Mouse (Mus musculus) mesoderm, embryonic 11.5 days (tissue): ENCODE results near the gene Sh3bgrl2.

Experiments used
- DNase-seq: peaks from one replicate; pipeline ENCODE4 v3.0.0-alpha.2; 2012; ENCODE audit warnings: low read depth, low spot score

The Sh3bgrl2 gene

GRCm38 (mm10) chr9:83556780-83557771 lies 8.9 kb downstream of the Sh3bgrl2 start:
- no peak for DNase-seq

DNA sequence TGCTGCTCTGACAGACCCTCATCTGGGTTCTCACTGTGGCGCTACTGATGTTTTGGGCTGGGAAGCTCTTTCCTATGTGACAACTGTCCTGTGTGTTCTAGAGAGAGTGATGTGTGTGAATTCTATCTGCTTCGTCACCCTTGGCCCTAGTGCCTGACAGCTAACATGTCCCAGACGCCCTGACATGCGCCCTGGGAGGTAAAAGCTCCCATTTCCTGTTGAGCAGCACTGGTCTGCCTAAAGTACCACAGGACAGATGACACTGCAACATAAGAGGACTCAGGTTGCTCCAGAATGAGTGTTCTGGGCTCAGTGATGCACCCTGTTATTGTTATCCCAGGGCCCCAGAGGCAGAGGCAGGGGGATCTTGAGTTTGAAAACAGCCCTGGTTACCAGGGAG lies 12.5 kb downstream of the Sh3bgrl2 start:
- DNase-seq: no peak

DNA sequence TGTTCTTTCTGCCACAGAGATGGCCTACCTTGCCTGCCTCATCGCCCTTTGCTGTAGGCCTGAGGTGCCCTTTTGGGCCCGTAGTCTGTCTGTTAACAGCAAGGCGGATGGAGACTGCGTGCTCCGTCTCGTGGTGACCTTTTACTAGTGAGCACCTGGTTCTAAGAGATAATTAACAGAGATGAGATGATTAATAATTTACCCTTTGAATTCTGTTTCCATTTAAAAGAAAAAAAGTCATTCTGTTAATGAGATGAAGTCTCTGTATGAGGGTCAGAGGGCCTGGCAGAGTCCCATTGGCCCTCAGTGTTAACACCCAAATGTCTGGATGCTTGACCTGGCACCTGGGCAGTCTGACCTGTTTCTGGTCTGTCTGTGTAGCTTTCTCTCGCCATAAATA lies 14.8 kb downstream of the Sh3bgrl2 start:
- no peak for DNase-seq

DNA sequence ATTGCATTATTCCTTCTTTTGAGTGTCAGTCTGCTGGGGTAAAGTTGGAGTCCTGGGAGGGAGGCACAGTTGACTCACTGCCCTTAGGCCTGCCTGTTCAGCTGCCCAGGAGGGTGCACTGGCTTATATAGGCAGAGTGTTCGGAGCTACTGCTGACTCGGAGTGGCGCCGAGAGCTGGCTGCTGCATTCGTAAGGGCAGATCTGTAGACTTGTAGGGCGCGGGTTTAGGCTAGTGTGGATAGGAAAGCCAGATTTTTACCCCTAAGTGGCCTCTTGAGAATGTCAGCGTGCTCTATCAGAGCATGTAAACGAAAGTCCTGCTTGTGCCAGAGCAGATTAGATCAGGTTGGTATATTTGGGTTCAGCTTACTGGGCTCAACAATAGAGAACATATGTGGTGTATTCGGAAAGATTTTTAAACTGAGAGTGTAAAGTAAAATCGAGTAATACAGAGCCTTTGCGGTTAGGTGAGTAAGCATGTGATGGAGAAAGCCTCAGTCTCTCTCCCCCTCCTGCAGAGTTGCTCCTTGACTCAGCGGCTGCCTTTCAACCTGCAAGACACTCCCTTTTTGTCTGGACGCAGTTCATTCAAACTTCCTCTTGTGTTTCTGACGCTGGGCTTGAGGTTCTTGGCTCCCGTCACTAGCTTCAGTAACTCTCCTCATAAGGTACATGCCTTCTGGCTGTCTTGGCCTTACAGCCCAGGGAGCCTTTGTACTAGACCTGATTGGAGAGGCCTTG lies 15.9 kb downstream of the Sh3bgrl2 start:
- DNase-seq: no peak

DNA sequence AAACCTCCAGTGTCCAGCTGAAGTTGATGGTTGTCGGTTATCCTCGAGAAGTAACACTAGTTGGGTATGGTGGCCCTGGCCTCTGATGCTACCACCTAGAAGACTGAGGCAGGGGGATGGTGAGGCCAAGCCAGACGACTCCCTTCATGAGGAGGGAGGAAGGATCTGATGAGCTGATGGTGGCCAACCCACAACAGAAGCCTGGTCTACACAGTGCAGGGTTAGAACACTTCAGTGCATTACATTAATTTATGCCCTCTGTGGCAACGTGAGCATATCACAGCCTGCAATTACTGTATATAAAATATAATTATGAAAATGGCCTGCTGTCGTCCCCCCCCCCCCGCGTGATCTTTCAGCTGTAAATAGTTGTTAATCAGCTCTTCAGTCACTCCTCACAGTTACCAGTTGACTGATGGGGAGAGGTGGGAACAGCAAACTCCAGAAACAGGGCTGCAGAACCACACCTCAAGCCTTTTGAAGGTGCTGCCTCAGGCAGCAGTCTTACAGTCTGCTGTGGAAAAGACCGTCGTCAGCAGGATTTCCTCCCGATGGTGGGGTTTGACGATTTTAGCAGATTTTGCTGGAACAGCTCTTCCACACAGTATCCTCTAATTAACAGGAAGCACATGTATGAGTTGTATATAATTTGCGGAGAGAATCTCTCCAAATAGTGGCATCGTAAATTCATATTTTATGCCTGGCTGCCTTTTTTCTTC lies 17.0 kb downstream of the Sh3bgrl2 start:
- no peak for DNase-seq

GRCm38 (mm10) chr9:83566141-83566540 lies 18.0 kb downstream of the Sh3bgrl2 start:
- DNase-seq: no peak

DNA sequence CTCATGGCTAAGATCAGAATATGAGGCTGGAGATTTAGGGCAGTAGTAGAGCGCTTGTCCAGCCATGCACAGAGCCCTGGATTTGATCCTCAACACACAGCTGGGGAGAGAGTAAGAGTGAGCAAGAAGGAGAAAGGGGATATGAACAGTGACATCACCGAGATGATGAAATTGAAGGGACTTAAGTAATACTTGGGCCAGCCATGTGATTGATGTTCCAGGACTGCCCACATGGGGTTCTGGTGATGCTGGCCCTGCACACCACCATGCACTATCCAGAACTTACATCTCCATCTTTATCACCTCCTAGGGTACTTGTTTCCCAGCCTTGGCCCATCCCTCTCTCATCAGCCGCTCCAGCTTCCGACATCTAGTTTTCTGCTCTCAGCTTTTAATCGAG lies 20.0 kb downstream of the Sh3bgrl2 start:
- no peak for DNase-seq

DNA sequence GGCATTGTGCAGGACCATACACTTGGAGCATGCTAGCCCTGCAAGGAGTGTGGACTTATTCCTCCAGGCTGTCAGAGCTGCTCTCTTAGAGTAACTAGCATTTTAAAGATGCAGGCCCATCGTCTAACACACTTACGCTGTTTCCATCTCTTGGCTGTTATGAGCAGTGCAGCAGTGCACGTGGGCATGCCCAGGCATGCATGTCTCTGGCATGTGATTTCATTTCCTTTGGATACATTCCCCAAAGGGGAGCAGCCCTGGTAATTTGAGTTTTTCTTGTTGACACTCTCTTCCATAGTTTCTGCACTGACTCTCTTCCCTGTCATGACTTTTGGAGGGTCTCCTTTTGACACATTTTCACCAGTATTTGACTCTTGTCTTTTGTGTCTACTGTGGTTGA lies 20.8 kb downstream of the Sh3bgrl2 start:
- DNase-seq: no peak

GRCm38 (mm10) chr9:83569898-83570297 lies 21.8 kb downstream of the Sh3bgrl2 start:
- no peak for DNase-seq

GRCm38 (mm10) chr9:83571315-83571714 lies 23.2 kb downstream of the Sh3bgrl2 start:
- no peak for DNase-seq

- DNase-seq: no peak
These were observed 24.2 kb downstream of the Sh3bgrl2 start for GRCm38 (mm10) chr9:83572326-83572725.

- no peak for DNase-seq
These were observed 24.7 kb downstream of the Sh3bgrl2 start for GRCm38 (mm10) chr9:83572870-83573269.

- no peak for DNase-seq
These were observed 25.5 kb downstream of the Sh3bgrl2 start for GRCm38 (mm10) chr9:83573588-83573987.

GRCm38 (mm10) chr9:83575403-83575802 lies 27.3 kb downstream of the Sh3bgrl2 start:
- DNase-seq: no peak

GRCm38 (mm10) chr9:83576018-83576688 lies 28.0 kb downstream of the Sh3bgrl2 start:
- DNase-seq: no peak

DNA sequence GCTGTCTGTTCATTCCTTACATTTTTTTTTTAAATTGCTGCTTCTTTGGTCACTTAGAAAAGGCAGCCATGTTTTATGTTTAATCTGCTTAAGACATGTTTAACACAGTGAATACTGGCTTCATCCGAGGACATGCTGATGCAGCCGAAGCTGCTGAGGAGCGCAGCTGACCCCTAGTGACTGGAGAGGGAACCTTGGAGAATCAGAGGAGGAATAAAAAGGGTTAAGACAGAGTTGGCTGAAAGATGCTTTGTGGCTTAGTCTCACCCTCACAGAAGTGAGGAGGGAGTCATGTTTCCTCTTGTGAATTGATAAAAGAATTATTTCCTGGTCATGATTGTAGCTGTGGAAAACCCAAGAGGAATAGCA lies 28.5 kb downstream of the Sh3bgrl2 start:
- DNase-seq: peak; percentile 38

GRCm38 (mm10) chr9:83577260-83577659 lies 29.1 kb downstream of the Sh3bgrl2 start:
- DNase-seq: no peak

DNA sequence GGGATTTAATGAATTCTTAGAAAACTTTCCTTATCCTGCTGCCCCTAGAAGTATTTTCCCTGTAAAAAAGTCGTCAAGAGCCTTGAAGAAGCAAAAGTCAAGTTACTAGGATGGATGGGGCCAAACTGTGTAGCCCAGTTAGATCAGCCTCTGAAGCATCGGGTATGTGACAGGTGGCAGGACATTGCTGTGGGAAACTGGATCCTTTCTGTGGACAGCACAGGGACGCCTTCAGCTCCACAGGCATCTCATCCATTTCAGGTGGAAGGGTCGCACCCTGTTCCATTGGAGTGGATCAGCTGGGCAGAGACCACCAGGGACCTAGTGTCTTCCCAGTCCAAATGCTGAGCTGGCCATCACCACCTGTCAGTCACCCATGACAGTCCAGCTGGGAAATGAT lies 30.9 kb downstream of the Sh3bgrl2 start:
- no peak for DNase-seq

GRCm38 (mm10) chr9:83582748-83583147 lies 34.6 kb downstream of the Sh3bgrl2 start:
- DNase-seq: no peak

DNA sequence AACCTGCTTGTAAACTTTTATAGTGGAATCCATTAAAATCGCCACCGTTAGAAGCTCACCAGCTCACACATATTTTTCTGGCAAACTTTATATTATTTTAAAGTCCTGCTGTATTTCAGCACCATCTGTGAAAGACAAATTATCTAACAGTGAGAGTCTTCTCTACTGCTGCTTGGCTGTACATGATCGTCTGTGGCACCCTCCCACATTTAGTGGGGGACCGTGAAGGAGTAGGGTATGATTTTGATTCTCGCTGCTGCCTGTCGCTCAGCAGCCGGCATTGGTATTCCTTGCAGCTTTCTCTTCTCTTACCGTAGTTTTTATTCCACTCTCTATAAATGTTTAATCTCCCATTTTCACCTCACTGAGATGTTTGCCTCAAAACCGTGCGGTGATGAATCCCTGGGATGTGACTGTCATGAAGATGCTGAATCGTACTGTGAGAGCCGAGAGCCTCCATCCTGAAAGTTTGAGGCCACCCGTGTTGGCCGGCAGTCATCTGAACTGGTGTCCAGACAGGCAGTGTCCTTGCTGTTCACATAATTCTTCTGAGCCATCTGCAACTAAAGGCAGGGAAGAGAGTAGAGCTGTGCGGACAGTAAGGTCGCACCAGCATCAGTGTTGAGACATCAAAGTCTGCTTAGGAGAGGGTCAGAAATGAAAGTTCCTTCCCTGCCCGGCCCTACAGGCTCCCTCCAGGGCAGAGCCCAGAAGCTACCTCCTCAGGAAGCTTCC lies 38.4 kb downstream of the Sh3bgrl2 start:
- no peak for DNase-seq

GRCm38 (mm10) chr9:83587116-83587515 lies 39.0 kb downstream of the Sh3bgrl2 start:
- no peak for DNase-seq
